Mouse (Mus musculus): ENCODE results near the gene Zp3. TPM values are rescaled to one million over a fixed set of nuclear protein-coding genes. Genes with fewer than 3 reads are reported as not detected.

The Zp3 gene
- polyA plus RNA-seq, 1 experiment from 2014 or later = 0.06 TPM

GRCm38 (mm10) chr5:136026859-136027258 lies 47.0 kb downstream of the Zp3 start:
- Histone ChIP-seq H3K36me3 (ENCODE audit: control insufficient read depth, insufficient read depth) (no peaks in the 10 kb centered on the region), H3K4me2 (ENCODE audit: low read depth, low read length) (no peak overlapping the region), H3K9ac (ENCODE audit: low read depth, low read length) (no peak overlapping the region), H3K27ac (ENCODE audit: low read length) (no peak overlapping the region), H3K4me1 (ENCODE audit: control insufficient read depth, low read depth, low read length) (no peaks in the 10 kb centered on the region), H3K4me3 (ENCODE audit: low read depth, low read length) (no peak overlapping the region), H3K27me3 (ENCODE audit: control insufficient read depth, insufficient read depth, low read depth, low read length) (no peaks in the 10 kb centered on the region), H3K9me3 (replicated peaks; ENCODE audit: control insufficient read depth, low read length) (no peaks in the 10 kb centered on the region)
- no peak for ATAC-seq (ENCODE audit: low read depth)
- 72% methylated on average over 9 of the region's 9 CpGs for WGBS (ENCODE audit: insufficient replicate concordance)

- Histone ChIP-seq H3K9me3 (replicated peaks; ENCODE audit: control insufficient read depth, low read length) (no peaks in the 10 kb centered on the region), H3K27me3 (ENCODE audit: control insufficient read depth, insufficient read depth, low read depth, low read length) (no peaks in the 10 kb centered on the region), H3K27ac (ENCODE audit: low read length) (no peak overlapping the region), H3K4me3 (ENCODE audit: low read depth, low read length) (no peak overlapping the region), H3K4me1 (ENCODE audit: control insufficient read depth, low read depth, low read length) (no peaks in the 10 kb centered on the region), H3K9ac (ENCODE audit: low read depth, low read length) (no peak overlapping the region), H3K4me2 (ENCODE audit: low read depth, low read length) (no peak overlapping the region), H3K36me3 (ENCODE audit: control insufficient read depth, insufficient read depth) (no peaks in the 10 kb centered on the region)
- WGBS (ENCODE audit: insufficient replicate concordance) = 80% methylated on average over 11 of the region's 11 CpGs
- ATAC-seq (ENCODE audit: low read depth) = no peak
Observed at GRCm38 (mm10) chr5:136027612-136028311, 47.9 kb downstream of the Zp3 start.

GRCm38 (mm10) chr5:136034868-136035267 lies 55.0 kb downstream of the Zp3 start:
- H3K36me3 ChIP-seq (ENCODE audit: control insufficient read depth, insufficient read depth) = no peaks in the 10 kb centered on the region
- 56% methylated on average over 4 of the region's 4 CpGs for WGBS (ENCODE audit: insufficient replicate concordance)
- no peak overlapping the region for H3K9ac ChIP-seq (ENCODE audit: low read depth, low read length)
- H3K4me1 ChIP-seq (ENCODE audit: control insufficient read depth, low read depth, low read length) = no peaks in the 10 kb centered on the region; the same call in 1 of the 2 replicates
- ATAC-seq (ENCODE audit: low read depth) = no peak
- no peaks in the 10 kb centered on the region for H3K9me3 ChIP-seq (replicated peaks; ENCODE audit: control insufficient read depth, low read length)
- no peak overlapping the region for H3K4me3 ChIP-seq (ENCODE audit: low read depth, low read length)
- no peak overlapping the region for H3K4me2 ChIP-seq (ENCODE audit: low read depth, low read length)
- H3K27ac ChIP-seq (ENCODE audit: low read length) = no peak overlapping the region
- no peaks in the 10 kb centered on the region for H3K27me3 ChIP-seq (ENCODE audit: control insufficient read depth, insufficient read depth, low read depth, low read length)

GRCm38 (mm10) chr5:136035285-136035684 lies 55.4 kb downstream of the Zp3 start:
- Histone ChIP-seq H3K4me1 (ENCODE audit: control insufficient read depth, low read depth, low read length) (no peaks in the 10 kb centered on the region; the same call in none of the 2 replicates), H3K4me2 (ENCODE audit: low read depth, low read length) (no peak overlapping the region), H3K27me3 (ENCODE audit: control insufficient read depth, insufficient read depth, low read depth, low read length) (no peaks in the 10 kb centered on the region), H3K9ac (ENCODE audit: low read depth, low read length) (no peak overlapping the region), H3K4me3 (ENCODE audit: low read depth, low read length) (no peak overlapping the region), H3K9me3 (replicated peaks; ENCODE audit: control insufficient read depth, low read length) (no peaks in the 10 kb centered on the region), H3K36me3 (ENCODE audit: control insufficient read depth, insufficient read depth) (no peaks in the 10 kb centered on the region), H3K27ac (ENCODE audit: low read length) (no peak overlapping the region)
- ATAC-seq (ENCODE audit: low read depth) = no peak
- 37% methylated on average over 1 of the region's 1 CpGs for WGBS (ENCODE audit: insufficient replicate concordance)

GRCm38 (mm10) chr5:136036667-136037066 lies 56.8 kb downstream of the Zp3 start:
- WGBS (ENCODE audit: insufficient replicate concordance) = 56% methylated on average over 1 of the region's 1 CpGs
- no peak for ATAC-seq (ENCODE audit: low read depth)
- Histone ChIP-seq H3K9ac (ENCODE audit: low read depth, low read length) (no peak overlapping the region), H3K27me3 (ENCODE audit: control insufficient read depth, insufficient read depth, low read depth, low read length) (no peaks in the 10 kb centered on the region), H3K27ac (ENCODE audit: low read length) (no peak overlapping the region), H3K4me3 (ENCODE audit: low read depth, low read length) (no peak overlapping the region), H3K4me1 (ENCODE audit: control insufficient read depth, low read depth, low read length) (no peaks in the 10 kb centered on the region; the same call in none of the 2 replicates), H3K36me3 (ENCODE audit: control insufficient read depth, insufficient read depth) (no peaks in the 10 kb centered on the region), H3K9me3 (replicated peaks; ENCODE audit: control insufficient read depth, low read length) (no peaks in the 10 kb centered on the region), H3K4me2 (ENCODE audit: low read depth, low read length) (no peak overlapping the region)

Other genes starting within 250 kb of the Zp3 start
- 17.8 and 18.2 TPM in 2 replicates for gene Tmem120a, start 235.7 kb upstream of the Zp3 start, polyA plus RNA-seq (2015; fragmentation: Nextera tagmentation; extraction: Ambion mirVana)
- 0.13 TPM in 1 of 2 replicates, not detected in the other for gene Styxl1, start 201.7 kb upstream of the Zp3 start, polyA plus RNA-seq (2015; fragmentation: Nextera tagmentation; extraction: Ambion mirVana)
- gene Mdh2, start 201.6 kb upstream of the Zp3 start, polyA plus RNA-seq (2015; fragmentation: Nextera tagmentation; extraction: Ambion mirVana) = 279 and 280 TPM in 2 replicates
- gene Srrm3, start 173.2 kb upstream of the Zp3 start, polyA plus RNA-seq (2015; fragmentation: Nextera tagmentation; extraction: Ambion mirVana) = not detected in 2 replicates
- gene Hspb1, start 92.2 kb upstream of the Zp3 start, polyA plus RNA-seq (2015; fragmentation: Nextera tagmentation; extraction: Ambion mirVana) = 9.8 and 19.9 TPM in 2 replicates
- gene Ywhag, start 45.5 kb upstream of the Zp3 start, polyA plus RNA-seq (2015; fragmentation: Nextera tagmentation; extraction: Ambion mirVana) = 59.2 and 60.1 TPM in 2 replicates
- 1.5 and 1.7 TPM in 2 replicates for gene Ssc4d, start 5.6 kb upstream of the Zp3 start, polyA plus RNA-seq (2015; fragmentation: Nextera tagmentation; extraction: Ambion mirVana)
- 6.0 and 6.5 TPM in 2 replicates for gene Dtx2, start 14.7 kb downstream of the Zp3 start, polyA plus RNA-seq (2015; fragmentation: Nextera tagmentation; extraction: Ambion mirVana)
- 2.9 and 3.6 TPM in 2 replicates for gene Upk3b, start 58.4 kb downstream of the Zp3 start, polyA plus RNA-seq (2015; fragmentation: Nextera tagmentation; extraction: Ambion mirVana)
- gene Upk3bl, start 74.4 kb downstream of the Zp3 start, polyA plus RNA-seq (2015; fragmentation: Nextera tagmentation; extraction: Ambion mirVana) = not detected in 2 replicates
- gene Rasa4, start 103.8 kb downstream of the Zp3 start, polyA plus RNA-seq (2015; fragmentation: Nextera tagmentation; extraction: Ambion mirVana) = 1.9 and 2.0 TPM in 2 replicates
- 104 and 118 TPM in 2 replicates for gene Polr2j, start 136.5 kb downstream of the Zp3 start, polyA plus RNA-seq (2015; fragmentation: Nextera tagmentation; extraction: Ambion mirVana)
- 30.5 and 33.9 TPM in 2 replicates for gene Lrwd1, start 156.0 kb downstream of the Zp3 start, polyA plus RNA-seq (2015; fragmentation: Nextera tagmentation; extraction: Ambion mirVana)
- 11.3 and 12.9 TPM in 2 replicates for gene Alkbh4, start 156.0 kb downstream of the Zp3 start, polyA plus RNA-seq (2015; fragmentation: Nextera tagmentation; extraction: Ambion mirVana)
- 3.6 and 4.0 TPM in 2 replicates for gene Orai2, start 190.6 kb downstream of the Zp3 start, polyA plus RNA-seq (2015; fragmentation: Nextera tagmentation; extraction: Ambion mirVana)
- 20.0 and 20.8 TPM in 2 replicates for gene Prkrip1, start 218.9 kb downstream of the Zp3 start, polyA plus RNA-seq (2015; fragmentation: Nextera tagmentation; extraction: Ambion mirVana)

Measured in liver, embryonic 16.5 days (tissue).